Mouse (Mus musculus): ENCODE results near the gene Sox15. TPM values are rescaled to one million over a fixed set of nuclear protein-coding genes. Genes with fewer than 3 reads are reported as not detected.
A peak's percentile ranks its signal among the peaks of the same experiment; 100 is the strongest.
"Not testable (repeated sequence)": the region's sequence is repeated elsewhere in the genome, so short reads cannot be mapped to it uniquely, and the experiment has no call there.

Sox15 gene
- total RNA-seq, 1 experiment, result 6.6 TPM

DNA sequence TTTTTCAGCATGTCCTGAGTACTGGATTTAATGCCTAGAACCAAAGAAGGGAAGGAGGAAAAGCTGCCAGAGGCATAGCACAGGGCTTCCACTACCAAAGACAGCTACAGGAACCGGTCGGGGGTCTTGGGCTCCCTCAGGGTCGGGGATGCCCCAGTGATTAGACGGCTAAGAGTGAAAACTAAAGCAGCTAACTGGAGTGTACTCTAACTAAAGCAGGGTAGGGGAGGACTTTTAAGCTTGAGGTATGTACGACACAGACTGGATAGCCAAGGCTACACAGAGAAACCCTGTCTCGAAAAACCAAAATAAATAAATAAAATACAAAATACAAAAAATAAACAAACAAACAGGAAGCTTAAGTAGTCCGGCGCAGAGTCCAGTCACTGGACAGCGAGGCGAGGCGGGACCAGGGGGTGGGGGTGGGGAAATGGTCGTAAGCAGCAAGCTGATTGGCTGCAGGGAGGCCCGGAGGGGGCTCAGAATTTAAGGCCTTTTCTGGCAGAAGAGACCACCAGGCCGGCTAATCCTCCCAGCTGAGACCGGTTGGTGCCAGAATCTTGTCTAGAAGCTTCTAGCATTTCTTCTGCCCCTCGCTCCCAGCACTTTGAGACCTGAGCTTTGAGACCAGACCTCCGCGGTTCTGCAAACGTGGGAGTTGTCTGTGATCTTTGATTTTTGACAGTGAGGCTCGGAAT is 33.4 kb upstream of the Sox15 start, which contains the start of gene Sat2:
Gene Sat2, plus strand, starts transcription at position 454 of the 698 bp plus-strand sequence.
- Histone ChIP-seq H3K36me3 (ENCODE audit: control insufficient read depth, insufficient read depth, low read length, poor library complexity, severe bottlenecking) (no peaks in the 10 kb centered on the region), H3K4me3 (ENCODE audit: insufficient read depth in 1 of 2, low read depth in 1 of 2, low read length in 2 of 2, poor library complexity in 1 of 2, severe bottlenecking in 1 of 2) (peak within 1 kb of the TSS; percentile 44 to 88), H3K27ac (ENCODE audit: insufficient read depth, low read depth, low read length, poor library complexity, severe bottlenecking) (no peak within 1 kb of the TSS), H3K9me3 (ENCODE audit: control insufficient read depth, insufficient read depth, low read depth, low read length) (no peaks in the 10 kb centered on the region), H3K9ac (ENCODE audit: insufficient read depth, low read depth, low read length, poor library complexity, severe bottlenecking) (peak within 1 kb of the TSS; percentile 67), H3K4me1 (ENCODE audit: control insufficient read depth in 2 of 2, insufficient read depth in 2 of 2, low read length in 2 of 2, poor library complexity in 1 of 2) (peaks cover 2 to 9% of the 10 kb centered on the region in 2 experiments; a peak in 2 of 4 replicates)
- TF ChIP-seq CHD2 (IDR thresholded peaks at IDR 0.05; ENCODE audit: low read depth, low read length), result no peak
- TF ChIP-seq HCFC1 (IDR thresholded peaks at IDR 0.05; ENCODE audit: borderline replicate concordance, insufficient read depth, low read length), result no peak
- no peak for TF ChIP-seq ZNF384 (IDR thresholded peaks at IDR 0.05; ENCODE audit: low read depth, low read length)
- no peak for TF ChIP-seq MAFK (IDR thresholded peaks at IDR 0.05; ENCODE audit: insufficient read depth, low read depth, low read length)
- TF ChIP-seq ZC3H11A (IDR thresholded peaks at IDR 0.05; ENCODE audit: borderline replicate concordance, low read depth, low read length), result no peak
- in situ Hi-C loops (cut with MboI; ENCODE audit: low sequenced_read_pairs in 2 of 2, unreplicated experiment in 2 of 2), result no loop called here
- no peak for DNase-seq (ENCODE audit: low read depth, low spot score)

DNA sequence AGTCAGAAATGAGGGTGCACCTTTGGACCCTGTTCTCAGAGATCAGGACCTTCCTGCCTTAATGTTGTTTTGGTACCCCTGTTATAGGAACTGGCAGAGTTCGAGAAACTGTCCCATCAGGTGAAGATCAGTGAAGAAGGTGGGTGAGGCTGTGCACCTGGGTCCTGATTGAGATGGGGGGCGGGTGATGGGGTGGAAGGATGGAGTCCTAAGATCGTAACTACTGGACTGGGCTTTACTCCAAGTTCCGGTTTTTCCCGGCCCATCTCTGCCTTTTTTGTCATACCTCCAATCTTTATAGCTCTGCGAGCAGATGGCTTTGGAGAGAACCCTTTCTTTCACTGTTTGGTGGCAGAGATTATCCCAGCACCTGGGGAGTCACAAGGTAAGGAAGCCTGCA is 32.7 kb upstream of the Sox15 start:
- in situ Hi-C loops (cut with MboI; ENCODE audit: low sequenced_read_pairs in 2 of 2, unreplicated experiment in 2 of 2), result no loop called here
- peak overlapping the region; percentile 67 for H3K9ac ChIP-seq (ENCODE audit: insufficient read depth, low read depth, low read length, poor library complexity, severe bottlenecking)
- TF ChIP-seq ZC3H11A (IDR thresholded peaks at IDR 0.05; ENCODE audit: borderline replicate concordance, low read depth, low read length) (no peak), MAFK (IDR thresholded peaks at IDR 0.05; ENCODE audit: insufficient read depth, low read depth, low read length) (no peak), ZNF384 (IDR thresholded peaks at IDR 0.05; ENCODE audit: low read depth, low read length) (no peak)
- peaks cover 2 to 9% of the 10 kb centered on the region in 2 experiments; a peak in 2 of 4 replicates for H3K4me1 ChIP-seq (ENCODE audit: control insufficient read depth in 2 of 2, insufficient read depth in 2 of 2, low read length in 2 of 2, poor library complexity in 1 of 2)
- H3K4me3 ChIP-seq (ENCODE audit: insufficient read depth in 1 of 2, low read depth in 1 of 2, low read length in 2 of 2, poor library complexity in 1 of 2, severe bottlenecking in 1 of 2), result peak overlapping the region; percentile 44 to 88
- H3K27ac ChIP-seq (ENCODE audit: insufficient read depth, low read depth, low read length, poor library complexity, severe bottlenecking), result no peak overlapping the region
- H3K36me3 ChIP-seq (ENCODE audit: control insufficient read depth, insufficient read depth, low read length, poor library complexity, severe bottlenecking), result no peaks in the 10 kb centered on the region
- no peaks in the 10 kb centered on the region for H3K9me3 ChIP-seq (ENCODE audit: control insufficient read depth, insufficient read depth, low read depth, low read length)
- no peak for DNase-seq (ENCODE audit: low read depth, low spot score)

GRCm38 (mm10) chr11:69623006-69623405 is 32.1 kb upstream of the Sox15 start:
- Histone ChIP-seq H3K4me1 (ENCODE audit: control insufficient read depth in 2 of 2, insufficient read depth in 2 of 2, low read length in 2 of 2, poor library complexity in 1 of 2) (peaks cover 2 to 9% of the 10 kb centered on the region in 2 experiments; a peak in 2 of 4 replicates), H3K9me3 (ENCODE audit: control insufficient read depth, insufficient read depth, low read depth, low read length) (no peaks in the 10 kb centered on the region), H3K9ac (ENCODE audit: insufficient read depth, low read depth, low read length, poor library complexity, severe bottlenecking) (peak overlapping the region; percentile 3; the same call in 1 of the 2 replicates), H3K36me3 (ENCODE audit: control insufficient read depth, insufficient read depth, low read length, poor library complexity, severe bottlenecking) (no peaks in the 10 kb centered on the region), H3K27ac (ENCODE audit: insufficient read depth, low read depth, low read length, poor library complexity, severe bottlenecking) (no peak overlapping the region), H3K4me3 (ENCODE audit: insufficient read depth in 1 of 2, low read depth in 1 of 2, low read length in 2 of 2, poor library complexity in 1 of 2, severe bottlenecking in 1 of 2) (peak overlapping the region in 1 of 2 experiments; percentile 88; a peak in 2 of 4 replicates)
- no peak for TF ChIP-seq CHD2 (IDR thresholded peaks at IDR 0.05; ENCODE audit: low read depth, low read length)
- no peak for TF ChIP-seq ZNF384 (IDR thresholded peaks at IDR 0.05; ENCODE audit: low read depth, low read length)
- TF ChIP-seq HCFC1 (IDR thresholded peaks at IDR 0.05; ENCODE audit: borderline replicate concordance, insufficient read depth, low read length), result no peak
- TF ChIP-seq MAFK (IDR thresholded peaks at IDR 0.05; ENCODE audit: insufficient read depth, low read depth, low read length), result no peak
- TF ChIP-seq ZC3H11A (IDR thresholded peaks at IDR 0.05; ENCODE audit: borderline replicate concordance, low read depth, low read length), result no peak
- DNase-seq (ENCODE audit: low read depth, low spot score), result no peak
- in situ Hi-C loops (cut with MboI; ENCODE audit: low sequenced_read_pairs in 2 of 2, unreplicated experiment in 2 of 2), result no loop called here

GRCm38 (mm10) chr11:69624339-69624738 is 30.8 kb upstream of the Sox15 start:
- H3K4me1 ChIP-seq (ENCODE audit: control insufficient read depth in 2 of 2, insufficient read depth in 2 of 2, low read length in 2 of 2, poor library complexity in 1 of 2); in situ Hi-C loops (cut with MboI; ENCODE audit: low sequenced_read_pairs in 2 of 2, unreplicated experiment in 2 of 2); DNase-seq (ENCODE audit: low read depth, low spot score); H3K4me3 ChIP-seq (ENCODE audit: insufficient read depth in 1 of 2, low read depth in 1 of 2, low read length in 2 of 2, poor library complexity in 1 of 2, severe bottlenecking in 1 of 2); H3K36me3 ChIP-seq (ENCODE audit: control insufficient read depth, insufficient read depth, low read length, poor library complexity, severe bottlenecking); H3K27ac ChIP-seq (ENCODE audit: insufficient read depth, low read depth, low read length, poor library complexity, severe bottlenecking); H3K9ac ChIP-seq (ENCODE audit: insufficient read depth, low read depth, low read length, poor library complexity, severe bottlenecking); H3K9me3 ChIP-seq (ENCODE audit: control insufficient read depth, insufficient read depth, low read depth, low read length): not testable (repeated sequence)

DNA sequence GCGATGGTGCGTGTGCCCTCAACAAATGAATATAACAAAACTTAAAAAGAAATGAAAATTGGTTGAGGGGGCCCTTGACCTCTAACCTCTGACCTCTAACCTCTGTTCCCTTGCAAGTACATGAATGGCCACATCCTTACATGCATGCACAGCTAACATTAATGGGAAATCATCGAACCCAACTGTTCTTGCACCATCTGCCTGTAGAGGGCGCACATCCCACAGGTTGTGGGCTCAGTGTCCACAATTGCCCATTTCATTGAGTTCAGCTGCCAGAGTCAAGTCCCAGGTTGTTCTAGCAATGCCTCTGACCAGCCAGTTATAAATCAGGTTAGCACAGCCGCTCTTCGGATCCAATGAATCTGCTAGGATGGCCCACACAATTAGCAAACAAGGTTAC is 26.8 kb upstream of the Sox15 start:
- TF ChIP-seq MAFK (IDR thresholded peaks at IDR 0.05; ENCODE audit: insufficient read depth, low read depth, low read length) (no peak), ZNF384 (IDR thresholded peaks at IDR 0.05; ENCODE audit: low read depth, low read length) (no peak), CHD2 (IDR thresholded peaks at IDR 0.05; ENCODE audit: low read depth, low read length) (peak; percentile 76; the same call in 1 of the 2 replicates), ZC3H11A (IDR thresholded peaks at IDR 0.05; ENCODE audit: borderline replicate concordance, low read depth, low read length) (0 out of 2 replicates have a peak, but pooled peaks have one; percentile 3)
- no peaks in the 10 kb centered on the region for H3K9me3 ChIP-seq (ENCODE audit: control insufficient read depth, insufficient read depth, low read depth, low read length)
- no peaks in the 10 kb centered on the region for H3K36me3 ChIP-seq (ENCODE audit: control insufficient read depth, insufficient read depth, low read length, poor library complexity, severe bottlenecking)
- no peak overlapping the region for H3K4me3 ChIP-seq (ENCODE audit: insufficient read depth in 1 of 2, low read depth in 1 of 2, low read length in 2 of 2, poor library complexity in 1 of 2, severe bottlenecking in 1 of 2)
- no peak overlapping the region for H3K27ac ChIP-seq (ENCODE audit: insufficient read depth, low read depth, low read length, poor library complexity, severe bottlenecking)
- peak; percentile 83 for DNase-seq (ENCODE audit: low read depth, low spot score)
- no peak overlapping the region for H3K9ac ChIP-seq (ENCODE audit: insufficient read depth, low read depth, low read length, poor library complexity, severe bottlenecking)
- in situ Hi-C loops (cut with MboI; ENCODE audit: low sequenced_read_pairs in 2 of 2, unreplicated experiment in 2 of 2), result no loop called here
- peaks cover under 1 to 2% of the 10 kb centered on the region in 2 experiments; a peak in 1 of 4 replicates for H3K4me1 ChIP-seq (ENCODE audit: control insufficient read depth in 2 of 2, insufficient read depth in 2 of 2, low read length in 2 of 2, poor library complexity in 1 of 2)

Measured in ES-E14 (cell line).